Mouse (Mus musculus) left cerebral cortex, adult 9 months (tissue): ENCODE measurements around the gene Ubl3.

Experiments used
- DNase-seq, 2 experiments: peaks; one replicate each; pipeline ENCODE4 v3.0.0; 2022; ENCODE audit warnings: low spot score in 2 of 2

Ubl3 gene

GRCm38 (mm10) chr5:148552187-148553071 lies at the start of gene Ubl3:
Ubl3 (minus strand) TSS chr5:148552789.
- peak; percentile 77 to 91 for DNase-seq

DNA sequence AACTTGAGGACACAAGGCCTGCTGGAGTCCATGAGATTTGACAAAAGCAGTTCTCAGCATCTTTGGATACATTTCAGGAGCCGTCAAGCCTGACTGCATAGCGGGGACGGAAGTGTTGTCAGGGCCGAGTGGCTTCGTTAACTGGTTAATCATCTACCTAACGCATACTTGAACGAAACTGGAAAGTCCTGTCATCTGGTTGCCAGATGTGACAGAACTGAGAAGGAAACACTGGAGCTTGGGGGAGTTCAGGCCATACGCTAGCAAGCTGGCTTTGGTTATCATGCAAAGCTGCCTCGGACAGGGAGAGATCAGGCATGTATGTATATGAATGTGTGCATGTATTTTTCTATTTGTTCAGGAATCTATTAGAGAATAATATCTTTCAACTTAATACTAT lies 45.8 kb upstream of the Ubl3 start:
- DNase-seq: no peak

DNA sequence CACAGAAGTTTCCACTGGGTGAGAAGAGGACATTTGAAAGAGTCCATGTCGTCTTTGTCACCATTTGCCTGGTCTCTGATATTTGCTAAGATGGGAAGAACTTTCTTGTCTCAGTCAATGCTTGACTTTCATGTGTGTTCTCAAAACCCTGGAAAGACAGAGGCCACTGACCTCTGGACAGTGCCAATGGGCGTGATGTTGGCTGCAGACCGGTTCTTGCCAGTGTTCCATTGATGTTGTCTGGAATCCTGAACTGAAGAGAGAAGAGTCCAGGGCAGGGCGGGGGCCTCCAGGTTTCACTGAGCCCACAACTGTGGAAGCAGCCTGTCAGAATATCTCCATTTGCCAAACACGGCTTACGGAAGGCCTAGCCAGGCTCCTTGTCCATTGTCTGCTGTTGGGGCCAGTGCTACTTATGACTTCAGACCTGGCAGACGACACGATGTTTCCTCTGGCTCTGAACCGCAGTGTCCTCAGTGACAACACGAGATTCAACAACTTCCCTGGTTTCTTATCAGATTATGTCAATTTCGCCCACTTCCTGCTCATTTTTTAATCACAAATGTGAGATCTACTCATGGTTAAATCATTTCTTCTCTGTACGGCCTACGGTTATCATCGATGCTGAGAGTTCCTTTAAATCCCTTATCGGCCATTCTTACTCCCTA lies 43.6 kb upstream of the Ubl3 start:
- no peak for DNase-seq

GRCm38 (mm10) chr5:148595459-148595751 lies 42.8 kb upstream of the Ubl3 start:
- DNase-seq: no peak

- no peak for DNase-seq
Observed at GRCm38 (mm10) chr5:148594693-148595458, 42.3 kb upstream of the Ubl3 start.

DNA sequence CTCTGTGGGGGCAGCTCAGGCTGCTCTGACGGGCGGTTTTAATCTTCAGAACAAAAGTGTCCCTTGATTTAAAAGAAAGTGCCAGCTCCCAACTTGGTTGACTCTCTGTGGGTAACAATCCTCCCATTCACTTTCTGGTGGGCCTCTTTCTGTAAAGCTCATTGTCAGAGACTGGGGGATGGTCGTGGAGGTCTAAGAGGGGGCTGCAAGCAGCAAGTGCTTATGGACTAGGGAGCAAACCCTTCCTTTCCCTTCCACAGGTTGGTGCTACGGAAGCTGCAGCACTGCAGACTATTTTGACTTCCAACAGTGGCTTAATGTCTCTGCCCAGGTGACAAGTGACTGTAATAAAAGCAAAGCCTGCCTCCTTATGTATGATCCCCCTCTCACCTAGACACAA lies 41.0 kb upstream of the Ubl3 start:
- DNase-seq: no peak

DNA sequence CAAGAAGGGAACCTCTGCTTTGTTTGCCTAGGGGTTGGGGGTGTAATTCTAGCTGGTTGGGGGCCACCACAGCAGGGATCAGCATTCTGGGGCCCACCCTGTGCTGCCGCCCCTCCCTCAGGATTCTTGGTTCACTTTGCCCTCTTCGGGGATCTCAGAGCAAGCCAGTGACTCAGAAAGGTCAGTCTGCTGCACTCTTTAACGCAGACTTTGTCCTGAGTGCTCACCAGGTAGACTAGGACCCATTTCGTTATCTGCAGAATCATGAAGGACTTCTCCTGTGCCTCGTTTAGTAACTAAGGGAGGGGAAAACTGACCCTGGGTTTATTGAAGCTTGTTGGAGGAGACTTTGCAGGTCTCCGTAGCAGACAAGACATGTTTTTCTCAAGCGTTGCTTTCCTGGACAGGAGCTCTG lies 38.9 kb upstream of the Ubl3 start:
- DNase-seq: no peak

- no peak for DNase-seq
Observed at GRCm38 (mm10) chr5:148590603-148591447, 38.2 kb upstream of the Ubl3 start.

GRCm38 (mm10) chr5:148588987-148589386 lies 36.4 kb upstream of the Ubl3 start:
- DNase-seq: no peak

DNA sequence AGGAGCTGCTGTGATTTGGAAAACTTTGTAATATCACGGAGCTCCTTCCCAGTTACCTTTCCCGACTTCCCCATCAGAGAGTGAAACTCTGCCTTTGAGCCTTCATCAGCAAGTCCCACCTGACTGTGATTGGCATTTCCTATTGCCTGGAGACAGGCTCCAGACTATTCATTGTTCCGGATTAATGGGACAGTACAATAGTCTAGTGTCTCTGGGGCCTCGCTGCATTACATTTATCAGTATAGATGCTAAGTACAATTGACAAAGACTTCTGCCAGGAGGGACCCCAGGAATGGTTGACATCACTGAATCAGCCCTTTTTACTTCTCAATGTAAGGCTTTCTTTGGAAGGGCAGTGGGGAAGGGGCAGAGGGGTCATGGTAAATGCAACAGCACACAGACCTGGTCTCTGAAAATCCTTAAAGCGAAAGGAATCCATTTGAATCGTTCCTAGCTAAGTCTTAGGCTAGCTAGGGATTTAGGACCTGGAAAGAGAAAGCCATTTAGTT lies 35.6 kb upstream of the Ubl3 start:
- DNase-seq: no peak

GRCm38 (mm10) chr5:148580388-148580985 lies 27.9 kb upstream of the Ubl3 start:
- no peak for DNase-seq

DNA sequence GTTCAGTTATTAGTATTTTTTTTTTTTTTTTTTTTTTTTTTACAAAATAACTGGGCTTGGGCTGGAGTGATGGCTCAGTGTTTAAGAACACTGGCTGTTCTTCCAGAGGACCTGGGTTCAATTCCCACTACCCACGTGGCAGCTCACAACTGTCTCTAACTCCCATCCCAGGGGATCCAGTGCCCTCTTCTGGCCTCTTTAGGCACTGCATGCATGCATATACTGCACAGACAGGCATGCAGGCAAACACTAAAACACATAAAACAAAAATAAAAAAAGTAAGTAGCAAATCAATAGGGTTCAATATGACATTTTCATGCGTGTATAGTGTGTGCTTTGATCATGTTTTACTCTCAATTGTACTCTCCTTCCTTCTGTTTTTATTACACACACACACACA lies 26.6 kb upstream of the Ubl3 start:
- no peak for DNase-seq

DNA sequence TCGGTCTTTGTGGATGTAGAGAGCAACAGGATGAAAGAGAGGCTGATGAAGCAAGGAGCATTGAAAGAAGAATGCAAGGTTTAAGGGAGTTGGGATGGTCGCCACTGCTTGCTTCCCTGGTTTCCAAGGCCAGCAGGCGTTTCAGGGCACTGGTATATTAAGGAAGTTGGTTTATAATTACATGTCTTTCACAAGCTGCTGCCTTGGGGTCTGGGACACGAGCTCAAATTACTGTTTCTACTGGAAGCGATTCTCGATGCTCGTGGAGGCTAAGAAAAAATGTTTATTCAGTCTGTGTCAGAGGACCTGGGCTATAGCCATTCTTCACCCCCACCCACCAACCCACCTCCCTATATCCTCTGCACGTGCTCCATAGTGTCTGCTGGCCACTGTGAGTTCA lies 25.8 kb upstream of the Ubl3 start:
- no peak for DNase-seq

DNA sequence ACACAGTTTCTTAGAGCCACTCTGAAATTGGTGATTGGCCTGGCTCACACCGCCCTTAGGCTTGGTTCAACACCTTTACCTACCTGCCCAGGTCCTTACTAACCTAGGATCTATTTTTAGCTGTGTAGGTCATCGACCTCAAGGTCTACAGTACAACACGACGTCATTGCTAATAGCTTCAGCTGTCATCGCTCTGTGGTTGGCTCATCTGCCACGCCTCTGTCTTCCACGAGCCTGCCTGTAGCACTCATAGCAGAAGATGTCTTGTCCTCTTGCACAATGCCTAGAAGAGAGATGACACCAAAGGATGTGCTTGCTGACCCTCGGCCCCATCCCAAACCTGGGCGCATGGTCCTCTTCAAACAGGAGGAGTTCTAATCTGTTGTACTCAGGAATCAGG lies 24.7 kb upstream of the Ubl3 start:
- DNase-seq: no peak

DNA sequence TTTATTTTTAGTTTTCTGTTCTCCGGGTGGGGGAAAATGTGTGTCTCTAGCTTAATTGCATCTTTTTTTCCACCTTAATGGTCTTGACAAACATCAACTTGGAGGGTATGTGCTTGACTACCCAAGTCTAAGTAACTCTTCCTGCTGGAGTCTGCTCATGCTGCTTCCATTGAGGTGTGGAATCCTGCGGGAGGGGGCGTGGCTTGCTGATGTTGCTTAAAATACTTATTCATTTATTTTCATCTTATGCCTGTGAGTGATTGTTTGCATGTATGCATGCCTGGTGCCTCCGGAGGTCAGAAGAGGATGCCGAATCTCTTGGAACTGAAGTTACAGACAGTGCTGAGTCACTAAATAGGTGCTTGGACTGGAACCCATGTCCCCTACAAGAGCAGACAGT lies 22.6 kb upstream of the Ubl3 start:
- no peak for DNase-seq

DNA sequence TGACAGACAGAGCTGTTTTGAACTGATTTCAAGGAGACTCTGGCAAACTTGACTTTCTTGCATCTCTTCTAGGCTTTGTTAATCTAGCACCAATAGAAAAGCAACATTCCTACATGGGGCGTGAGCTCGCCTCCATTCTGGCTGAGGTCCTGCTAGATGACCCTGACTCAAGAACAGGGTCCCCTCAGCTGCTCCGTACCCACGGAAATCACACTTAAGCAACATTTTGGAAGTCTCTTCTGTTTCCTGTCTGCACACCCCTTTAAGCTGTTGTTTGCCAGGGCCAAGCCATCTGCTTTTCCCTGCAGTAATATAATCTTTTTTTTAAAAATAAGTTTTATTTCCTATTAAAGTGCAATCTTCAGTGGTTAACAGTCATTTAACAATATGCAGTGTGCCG lies 20.1 kb upstream of the Ubl3 start:
- no peak for DNase-seq

- DNase-seq: no peak
Observed at GRCm38 (mm10) chr5:148570571-148571304, 18.1 kb upstream of the Ubl3 start.

DNA sequence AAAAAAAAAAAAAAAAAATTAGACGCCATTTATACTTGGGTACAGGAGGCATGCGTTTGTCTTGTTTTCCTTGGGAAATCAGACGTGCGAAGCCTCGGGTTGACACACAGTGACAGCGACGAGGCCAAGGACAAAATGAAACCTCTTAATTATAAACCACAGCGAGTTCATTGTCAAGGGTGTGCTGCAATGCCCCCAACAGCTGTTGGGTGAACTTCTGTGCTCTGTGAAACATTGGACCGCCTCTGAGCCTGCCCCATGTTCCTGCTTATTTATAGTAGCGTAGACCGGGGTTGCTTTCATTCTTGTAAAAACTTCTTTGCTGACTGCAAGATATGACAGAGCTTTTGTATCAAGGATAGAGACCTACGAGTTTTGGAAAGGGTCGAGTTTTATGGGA lies 16.9 kb upstream of the Ubl3 start:
- no peak for DNase-seq

- no peak for DNase-seq
Observed at GRCm38 (mm10) chr5:148565636-148566035, 13.0 kb upstream of the Ubl3 start.

GRCm38 (mm10) chr5:148564073-148564472 lies 11.5 kb upstream of the Ubl3 start:
- DNase-seq: no peak
